Mouse (Mus musculus) MEL (cell line): ENCODE measurements around the gene Mtr. TPM values are rescaled to one million over a fixed set of nuclear protein-coding genes. Genes with fewer than 3 reads are reported as not detected.
"Not testable (repeated sequence)": the region's sequence is repeated elsewhere in the genome, so short reads cannot be mapped to it uniquely, and the experiment has no call there.

ENCODE experiments used
- DNase-seq: peaks from one replicate; pipeline ENCODE4 v3.0.0; 2011; ENCODE audit warnings: low read depth, low spot score
- H3K27ac ChIP-seq: 2 replicates; pipeline ENCODE4 v1.5.1; 2012; ENCODE audit warnings: low read depth, mild to moderate bottlenecking, control low read depth, low read length, moderate library complexity; ENCODE audit not compliant: control insufficient read depth
- H3K27me3 ChIP-seq, 2 experiments: fragments of 150-350 bp in 1 of 2; sonication (generic) in 1 of 2; 2 replicates each; pipeline ENCODE4 v1.6.1; 2012; ENCODE audit warnings: low read length in 2 of 2, mild to moderate bottlenecking in 2 of 2, improper control_type of control experiment in 1 of 2, moderate library complexity in 1 of 2; ENCODE audit not compliant: insufficient read depth in 2 of 2, control insufficient read depth in 1 of 2
- H3K36me3 ChIP-seq, 2 experiments: 2 replicates each; pipeline ENCODE4 v1.6.1; 2012 to 2014; ENCODE audit warnings: low read length in 2 of 2, improper control_type of control experiment in 1 of 2, inconsistent platforms in 1 of 2, mild to moderate bottlenecking in 1 of 2; ENCODE audit not compliant: insufficient read depth in 2 of 2, control insufficient read depth in 1 of 2
- H3K4me1 ChIP-seq, 2 experiments: fragments of 150-350 bp in 1 of 2; sonication (generic) in 1 of 2; 2 replicates each; pipeline ENCODE4 v1.6.1; 2012; ENCODE audit warnings: low read length in 2 of 2, improper control_type of control experiment in 1 of 2, mild to moderate bottlenecking in 1 of 2; ENCODE audit not compliant: insufficient read depth in 2 of 2, control insufficient read depth in 1 of 2
- H3K4me3 ChIP-seq, 2 experiments: fragments of 150-350 bp in 1 of 2; sonication (generic) in 1 of 2; 2 replicates each; pipeline ENCODE4 v1.5.1; 2012; ENCODE audit warnings: low read depth in 2 of 2, low read length in 2 of 2, mild to moderate bottlenecking in 2 of 2, moderate library complexity in 2 of 2, control low read depth in 1 of 2, improper control_type of control experiment in 1 of 2; ENCODE audit not compliant: control insufficient read depth in 1 of 2, insufficient read depth in 1 of 2
- H3K79me2 ChIP-seq: 2 replicates; pipeline ENCODE4 v1.6.1; 2012; ENCODE audit warnings: mild to moderate bottlenecking, low read length, moderate library complexity; ENCODE audit not compliant: control insufficient read depth, poor library complexity, insufficient read depth
- H3K9ac ChIP-seq: 2 replicates; pipeline ENCODE4 v1.6.1; 2012; ENCODE audit warnings: low read depth, mild to moderate bottlenecking, control low read depth, low read length, moderate library complexity; ENCODE audit not compliant: control insufficient read depth, poor library complexity, severe bottlenecking
- H3K9me3 ChIP-seq: fragments of 150-350 bp; sonication (generic); replicated peaks from 2 replicates; pipeline ENCODE4 v1.6.1; 2012; ENCODE audit warnings: mild to moderate bottlenecking, low read length, improper control_type of control experiment, moderate library complexity; ENCODE audit not compliant: insufficient read depth
- BHLHE40 ChIP-seq: IDR thresholded peaks from 2 replicates; pipeline ENCODE4 v1.6.1; 2012; ENCODE audit warnings: low read depth, mild to moderate bottlenecking, inconsistent platforms, low read length, improper control_type of control experiment, borderline replicate concordance
- CHD1 ChIP-seq: IDR thresholded peaks from 2 replicates; pipeline ENCODE4 v1.6.1; 2012; ENCODE audit warnings: low read depth, mild to moderate bottlenecking, inconsistent platforms, low read length, improper control_type of control experiment
- CHD2 ChIP-seq: IDR thresholded peaks from 2 replicates; pipeline ENCODE4 v1.6.1; 2011; ENCODE audit warnings: low read length, improper control_type of control experiment
- CTCF ChIP-seq, 3 experiments: IDR thresholded peaks in 2 of 3; conservative IDR thresholded peaks in 1 of 3; 2 replicates each; pipeline ENCODE4 v1.5.1; 2011 to 2012; ENCODE audit warnings: low read length in 3 of 3, low read depth in 2 of 3, mild to moderate bottlenecking in 2 of 3, improper control_type of control experiment in 1 of 3, inconsistent platforms in 1 of 3, mixed read lengths in 1 of 3, moderate library complexity in 1 of 3; ENCODE audit not compliant: control insufficient read depth in 1 of 3, insufficient read depth in 1 of 3, poor library complexity in 1 of 3, severe bottlenecking in 1 of 3
- ELF1 ChIP-seq: IDR thresholded peaks from 2 replicates; pipeline ENCODE4 v1.6.1; 2014; ENCODE audit warnings: low read depth, mild to moderate bottlenecking, inconsistent platforms, low read length, improper control_type of control experiment, moderate library complexity
- EP300 ChIP-seq, 2 experiments: IDR thresholded peaks; 2 replicates each; pipeline ENCODE4 v1.6.1; 2011; ENCODE audit warnings: improper control_type of control experiment in 2 of 2, low read length in 2 of 2, low read depth in 1 of 2, mild to moderate bottlenecking in 1 of 2
- ETS1 ChIP-seq: IDR thresholded peaks from 2 replicates; pipeline ENCODE4 v1.6.1; 2012; ENCODE audit warnings: low read depth, mild to moderate bottlenecking, inconsistent platforms, low read length, improper control_type of control experiment, moderate library complexity
- HCFC1 ChIP-seq: IDR thresholded peaks from 2 replicates; pipeline ENCODE4 v1.6.1; 2012; ENCODE audit warnings: low read depth, mild to moderate bottlenecking, inconsistent platforms, low read length, improper control_type of control experiment, moderate library complexity
- MAFK ChIP-seq: IDR thresholded peaks from 2 replicates; pipeline ENCODE4 v1.6.1; 2011; ENCODE audit warnings: low read depth, mild to moderate bottlenecking, low read length, improper control_type of control experiment, borderline replicate concordance
- MXI1 ChIP-seq: IDR thresholded peaks from 2 replicates; pipeline ENCODE4 v1.6.1; 2011; ENCODE audit warnings: mild to moderate bottlenecking, low read depth, low read length, improper control_type of control experiment
- MYC ChIP-seq: IDR thresholded peaks from 2 replicates; pipeline ENCODE4 v1.6.1; 2011; ENCODE audit warnings: low read depth, mild to moderate bottlenecking, low read length, improper control_type of control experiment, moderate library complexity
- NELFE ChIP-seq: IDR thresholded peaks from 2 replicates; pipeline ENCODE4 v1.6.1; 2011; ENCODE audit warnings: low read depth, low read length, improper control_type of control experiment
- NRF1 ChIP-seq: IDR thresholded peaks from 2 replicates; pipeline ENCODE4 v1.6.1; 2014; ENCODE audit warnings: low read depth, mild to moderate bottlenecking, inconsistent platforms, low read length, improper control_type of control experiment, moderate library complexity; ENCODE audit not compliant: poor library complexity, insufficient read depth, severe bottlenecking
- POLR2A ChIP-seq, 2 experiments: IDR thresholded peaks; 2 replicates each; pipeline ENCODE4 v1.6.1; 2011 to 2012; ENCODE audit warnings: low read length in 2 of 2, mild to moderate bottlenecking in 2 of 2, control low read depth in 1 of 2, improper control_type of control experiment in 1 of 2, low read depth in 1 of 2, moderate library complexity in 1 of 2; ENCODE audit not compliant: control insufficient read depth in 1 of 2, insufficient read depth in 1 of 2, poor library complexity in 1 of 2
- UBTF ChIP-seq: IDR thresholded peaks from 2 replicates; pipeline ENCODE4 v1.6.1; 2012; ENCODE audit warnings: low read depth, mild to moderate bottlenecking, inconsistent platforms, low read length, improper control_type of control experiment, moderate library complexity, borderline replicate concordance; ENCODE audit not compliant: insufficient read depth
- USF1 ChIP-seq: IDR thresholded peaks from 2 replicates; pipeline ENCODE4 v1.6.1; 2014; ENCODE audit warnings: low read depth, mild to moderate bottlenecking, inconsistent platforms, low read length, improper control_type of control experiment, moderate library complexity
- ZKSCAN1 ChIP-seq: IDR thresholded peaks from 2 replicates; pipeline ENCODE4 v1.6.1; 2012; ENCODE audit warnings: low read depth, mild to moderate bottlenecking, inconsistent platforms, low read length, improper control_type of control experiment, moderate library complexity
- ZNF384 ChIP-seq: IDR thresholded peaks from 2 replicates; pipeline ENCODE4 v1.6.1; 2012; ENCODE audit warnings: low read depth, mild to moderate bottlenecking, inconsistent platforms, low read length, improper control_type of control experiment
- polyA plus RNA-seq, 2 experiments: library from polyadenylated mRNA; stranded (reverse) in 1 of 2; unstranded in 1 of 2; fragments of >175 nt in 1 of 2; fragments of >200 nt in 1 of 2; gene quantifications; 2 replicates each; pipeline versions ENCODE4 v1.2.1 to v1.2.4; 2012; ENCODE audit warnings: low replicate concordance in 2 of 2, low read depth in 1 of 2; ENCODE audit not compliant: insufficient read length in 2 of 2, insufficient read depth in 1 of 2, missing spikeins in 1 of 2
- total RNA-seq: library from RNA; depleted of rRNA; stranded (reverse); fragments of 300-350 nt; gene quantifications from 2 replicates; pipeline ENCODE4 v1.2.3, GENCODE M21; 2012

Gene Mtr
- total and polyA plus RNA-seq, 3 experiments = 25.5 to 53.0 (median 32.2) TPM

- Histone ChIP-seq H3K9ac (no peak overlapping the region), H3K9me3 (no peaks in the 10 kb centered on the region), H3K79me2 (no peaks in the 10 kb centered on the region), H3K4me3 (no peak overlapping the region), H3K4me1 (peaks cover 0 to 4% of the 10 kb centered on the region in 2 experiments; a peak in 1 of 4 replicates), H3K27ac (no peak overlapping the region), H3K36me3 (peaks cover 0 to 6% of the 10 kb centered on the region in 2 experiments; a peak in 2 of 4 replicates), H3K27me3 (peaks cover 0 to 2% of the 10 kb centered on the region in 2 experiments; a peak in 2 of 4 replicates)
- no peak for DNase-seq
- TF ChIP-seq ELF1 (no peak), HCFC1 (no peak), BHLHE40 (no peak), MXI1 (no peak), ZNF384 (no peak), CTCF (IDR thresholded peaks at IDR 0.05 in 2 of 3, conservative IDR thresholded peaks at IDR 0.05 in 1 of 3; ENCODE audit: control insufficient read depth in 1 of 3, insufficient read depth in 1 of 3, low read depth in 2 of 3, low read length in 3 of 3, poor library complexity in 1 of 3, severe bottlenecking in 1 of 3) (no peak), MAFK (no peak), NRF1 (no peak), CHD2 (no peak), MYC (no peak), ZKSCAN1 (no peak), USF1 (no peak), POLR2A (IDR thresholded peaks at IDR 0.05; ENCODE audit: control insufficient read depth in 1 of 2, insufficient read depth in 1 of 2, low read depth in 1 of 2, low read length in 2 of 2, poor library complexity in 1 of 2) (no peak), EP300 (IDR thresholded peaks at IDR 0.05; ENCODE audit: low read depth in 1 of 2, low read length in 2 of 2) (no peak), UBTF (no peak), CHD1 (no peak), ETS1 (no peak), NELFE (no peak)
Observed at GRCm38 (mm10) chr13:12143347-12143746, 114.6 kb downstream of the Mtr start.

GRCm38 (mm10) chr13:12136461-12136860 is 121.5 kb downstream of the Mtr start:
- DNase-seq, H3K27me3 ChIP-seq, H3K36me3 ChIP-seq, H3K9ac ChIP-seq, H3K79me2 ChIP-seq, H3K4me3 ChIP-seq, H3K27ac ChIP-seq, H3K9me3 ChIP-seq: not testable (repeated sequence)
- H3K4me1 ChIP-seq = peaks cover 0 to 11% of the 10 kb centered on the region in 2 experiments; a peak in 1 of 4 replicates
